Mouse (Mus musculus) C2C12 (cell line): ENCODE measurements around the gene Bok. TPM values are rescaled to one million over a fixed set of nuclear protein-coding genes. Genes with fewer than 3 reads are reported as not detected.

ENCODE experiments used
- H3K27me3 ChIP-seq: one replicate; pipeline ENCODE4 v1.6.1; 2011; ENCODE audit not compliant: control insufficient read depth, insufficient read depth, insufficient read length
- H3K36me3 ChIP-seq: one replicate; pipeline ENCODE4 v1.6.1; 2011; ENCODE audit not compliant: control insufficient read depth, insufficient read depth
- H3K4me3 ChIP-seq: one replicate; pipeline ENCODE4 v1.5.1; 2011; ENCODE audit warnings: mild to moderate bottlenecking, control low read depth; ENCODE audit not compliant: poor library complexity, insufficient read depth, severe bottlenecking
- H3K79me2 ChIP-seq: one replicate; pipeline ENCODE4 v1.6.1; 2011; ENCODE audit not compliant: control insufficient read depth, insufficient read depth
- H3K79me3 ChIP-seq: one replicate; pipeline ENCODE4 v1.6.1; 2011; ENCODE audit warnings: low read depth, control low read depth
- H3ac ChIP-seq: one replicate; pipeline ENCODE3; 2011; ENCODE audit warnings: low read depth; ENCODE audit not compliant: control insufficient read depth, insufficient read length
- CEBPB ChIP-seq: IDR thresholded peaks from one replicate; pipeline ENCODE4 v1.6.1; 2011; ENCODE audit warnings: low read depth, mild to moderate bottlenecking, control low read depth, moderate library complexity
- CTCF ChIP-seq: IDR thresholded peaks from one replicate; pipeline ENCODE4 v1.5.1; 2011; ENCODE audit not compliant: control insufficient read depth, insufficient read depth, insufficient read length
- FOSL1 ChIP-seq: IDR thresholded peaks from one replicate; pipeline ENCODE4 v1.8.0; 2011; ENCODE audit warnings: mild to moderate bottlenecking, low read length; ENCODE audit not compliant: poor library complexity, insufficient read depth, severe bottlenecking
- MAX ChIP-seq: IDR thresholded peaks from one replicate; pipeline ENCODE4 v1.6.1; 2011; ENCODE audit warnings: mild to moderate bottlenecking, control low read depth
- MYOD1 ChIP-seq: IDR thresholded peaks from one replicate; pipeline ENCODE4 v1.6.1; 2011; ENCODE audit warnings: low read depth; ENCODE audit not compliant: control insufficient read depth, insufficient read length
- MYOG ChIP-seq: IDR thresholded peaks from one replicate; pipeline ENCODE4 v1.6.1; 2011; ENCODE audit not compliant: control insufficient read depth, insufficient read length; ENCODE audit errors: extremely low read depth
- USF1 ChIP-seq: IDR thresholded peaks from one replicate; pipeline ENCODE4 v1.6.1; 2011; ENCODE audit warnings: low read depth, mild to moderate bottlenecking, control low read depth, moderate library complexity
- polyA plus RNA-seq: library from polyadenylated mRNA; unstranded; fragments of >200 nt; fragmentation: generic; extraction: Trizol; gene quantifications from one replicate; pipeline ENCODE4 v1.2.1, GENCODE M21; 2012; ENCODE audit warnings: missing spikeins

Bok gene
- polyA plus RNA-seq, 1 experiment: 219 TPM

DNA sequence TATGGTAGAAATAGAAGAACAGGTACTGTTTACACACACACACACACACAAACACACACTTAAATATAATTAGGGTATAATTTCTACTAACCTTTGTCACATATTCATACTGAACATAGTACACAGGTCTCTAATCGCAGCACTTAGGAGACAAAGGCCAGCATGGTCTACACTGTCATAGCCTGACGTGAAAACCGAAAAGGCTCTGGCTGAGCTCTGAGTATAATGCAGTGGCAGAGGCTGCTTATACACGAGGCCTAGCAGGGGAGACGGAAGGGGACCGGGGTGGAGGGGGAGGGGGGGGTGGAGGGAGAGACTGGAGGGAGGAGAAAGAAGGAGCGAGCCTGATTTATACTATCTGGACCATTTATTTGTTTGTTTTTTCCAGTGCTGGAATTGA is 36.1 kb downstream of the Bok start:
- Histone ChIP-seq H3K4me3 (no peak overlapping the region), H3K36me3 (peaks cover 5% of the 10 kb centered on the region), H3K79me2 (no peaks in the 10 kb centered on the region), H3K79me3 (peaks cover 5% of the 10 kb centered on the region), H3K27me3 (no peaks in the 10 kb centered on the region), H3ac (no peak overlapping the region)
- TF ChIP-seq MYOG: no peak
- no peak for TF ChIP-seq MYOD1
- TF ChIP-seq USF1: no peak
- TF ChIP-seq FOSL1: no peak
- no peak for TF ChIP-seq CEBPB
- no peak for TF ChIP-seq MAX
- no peak for TF ChIP-seq CTCF

DNA sequence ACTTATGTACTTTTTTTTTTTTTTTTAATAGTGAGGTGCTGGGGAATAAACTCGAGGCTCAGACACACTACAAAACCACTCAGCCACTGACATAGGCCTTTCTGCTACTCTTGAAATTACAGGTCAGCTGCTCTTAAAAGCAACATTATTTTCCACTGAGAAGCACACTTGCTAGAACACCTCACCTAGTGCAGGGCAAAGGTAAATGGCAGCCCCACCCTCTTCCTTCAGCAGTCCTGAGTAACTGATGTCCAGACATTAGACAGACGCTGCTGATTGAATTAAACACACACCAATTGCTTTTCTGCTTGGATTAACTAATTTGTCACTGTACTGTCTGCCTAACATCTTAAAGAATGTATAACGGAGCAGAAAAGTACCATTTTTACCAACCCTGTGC is 39.2 kb downstream of the Bok start:
- Histone ChIP-seq H3ac (no peak overlapping the region), H3K36me3 (peaks cover 7% of the 10 kb centered on the region)

GRCm38 (mm10) chr1:93725665-93726064 is 40.2 kb downstream of the Bok start:
- Histone ChIP-seq H3K79me2 (no peaks in the 10 kb centered on the region), H3ac (no peak overlapping the region), H3K27me3 (no peaks in the 10 kb centered on the region), H3K4me3 (no peak overlapping the region), H3K36me3 (peaks cover 7% of the 10 kb centered on the region), H3K79me3 (peaks cover 7% of the 10 kb centered on the region)
- TF ChIP-seq USF1: peak; percentile 40
- no peak for TF ChIP-seq MAX
- TF ChIP-seq FOSL1: no peak
- TF ChIP-seq MYOG: no peak
- no peak for TF ChIP-seq CTCF
- TF ChIP-seq CEBPB: no peak
- no peak for TF ChIP-seq MYOD1

More for the DNA sequence above, 39.2 kb downstream of the Bok start:
- H3K79me2 ChIP-seq: no peaks in the 10 kb centered on the region
- TF ChIP-seq CTCF (no peak), CEBPB (no peak), MYOD1 (no peak), FOSL1 (no peak), MAX (no peak), MYOG (no peak), USF1 (no peak)
- no peak overlapping the region for H3K4me3 ChIP-seq
- no peaks in the 10 kb centered on the region for H3K27me3 ChIP-seq
- H3K79me3 ChIP-seq: peaks cover 7% of the 10 kb centered on the region

GRCm38 (mm10) chr1:93726116-93726515 is 40.7 kb downstream of the Bok start:
- TF ChIP-seq MAX: no peak
- TF ChIP-seq MYOD1: no peak
- TF ChIP-seq FOSL1: no peak
- no peak for TF ChIP-seq CTCF
- TF ChIP-seq MYOG: no peak
- TF ChIP-seq CEBPB: no peak
- TF ChIP-seq USF1: no peak
- peaks cover 7% of the 10 kb centered on the region for H3K79me3 ChIP-seq
- H3K36me3 ChIP-seq: peaks cover 7% of the 10 kb centered on the region
- H3K79me2 ChIP-seq: no peaks in the 10 kb centered on the region
- H3K4me3 ChIP-seq: no peak overlapping the region
- H3ac ChIP-seq: no peak overlapping the region
- no peaks in the 10 kb centered on the region for H3K27me3 ChIP-seq

DNA sequence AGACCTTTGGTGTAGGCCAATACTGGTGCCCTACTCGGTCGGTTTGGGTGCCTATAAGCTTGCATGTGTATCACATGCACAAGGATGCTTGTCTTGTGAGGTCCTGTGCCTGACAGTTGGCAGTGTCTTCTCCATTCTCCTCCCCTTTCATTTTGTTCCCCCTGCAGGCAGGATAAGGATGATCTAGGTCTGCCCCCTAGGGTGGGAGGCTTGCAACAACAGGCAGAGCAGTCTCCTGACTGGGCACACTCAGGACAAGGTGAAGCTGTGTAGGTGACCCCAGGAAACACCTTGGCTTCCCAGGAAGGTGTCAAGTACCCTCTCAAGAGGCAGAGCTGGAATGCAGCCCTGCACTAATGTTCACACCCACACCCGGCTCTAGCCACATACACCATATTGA is 41.5 kb downstream of the Bok start:
- Histone ChIP-seq H3K27me3 (no peaks in the 10 kb centered on the region), H3ac (no peak overlapping the region), H3K79me3 (peaks cover 6% of the 10 kb centered on the region), H3K36me3 (peaks cover 7% of the 10 kb centered on the region), H3K79me2 (no peaks in the 10 kb centered on the region), H3K4me3 (no peak overlapping the region)
- TF ChIP-seq CTCF (peak; percentile 81), FOSL1 (no peak)

DNA sequence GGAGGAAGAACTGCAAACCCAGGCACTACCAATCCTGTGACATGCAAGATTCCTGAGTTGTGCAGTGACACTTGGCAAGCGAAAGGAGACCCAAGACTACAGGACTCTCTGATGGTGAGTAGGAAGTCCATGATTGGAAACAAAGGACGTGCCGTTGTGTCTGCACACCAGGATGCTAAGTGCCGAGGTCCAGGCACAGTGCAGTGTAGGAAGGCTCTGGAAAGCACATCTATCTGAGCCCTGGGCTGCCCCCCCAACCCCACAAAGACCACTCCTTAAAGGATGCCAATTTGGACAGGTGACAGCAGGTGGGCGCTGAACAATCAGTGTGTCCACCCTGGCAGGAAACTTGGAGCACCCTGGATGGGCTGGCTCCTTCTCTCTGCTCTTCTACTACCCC is 45.6 kb downstream of the Bok start:
- H3K4me3 ChIP-seq: no peak overlapping the region
- no peaks in the 10 kb centered on the region for H3K79me2 ChIP-seq
- TF ChIP-seq MYOG: no peak
- TF ChIP-seq CEBPB: no peak
- no peak for TF ChIP-seq MYOD1
- no peak for TF ChIP-seq MAX
- TF ChIP-seq CTCF: no peak

More for the DNA sequence above, 45.6 kb downstream of the Bok start:
- Histone ChIP-seq H3K27me3 (no peaks in the 10 kb centered on the region), H3K79me3 (peaks cover 4% of the 10 kb centered on the region), H3K36me3 (peaks cover 7% of the 10 kb centered on the region), H3ac (no peak overlapping the region)
